Mouse (Mus musculus) liver, adult 2 months (tissue): ENCODE data around the gene Cyp4x1. TPM values are rescaled to one million over a fixed set of nuclear protein-coding genes. Genes with fewer than 3 reads are reported as not detected.
"Not testable (repeated sequence)": the region's sequence is repeated elsewhere in the genome, so short reads cannot be mapped to it uniquely, and the experiment has no call there.

Source experiments
- DNase-seq: peaks from one replicate; pipeline ENCODE4 v3.0.0-alpha.2; 2011; ENCODE audit warnings: low read depth, low spot score; ENCODE audit errors: extremely low read depth
- H3K27ac ChIP-seq: fragments of 200-500 bp; replicated peaks from 2 replicates; pipeline ENCODE4 v1.5.1; 2012; ENCODE audit warnings: low read depth, mild to moderate bottlenecking, control low read depth, inconsistent platforms, low read length; ENCODE audit not compliant: insufficient read depth
- H3K27me3 ChIP-seq: fragments of 200-500 bp; 2 replicates; pipeline ENCODE4 v1.6.1; 2012; ENCODE audit warnings: mild to moderate bottlenecking, moderate library complexity, low read length, inconsistent platforms; ENCODE audit not compliant: control insufficient read depth, insufficient read depth
- H3K36me3 ChIP-seq: fragments of 200-500 bp; 2 replicates; pipeline ENCODE4 v1.6.1; 2012; ENCODE audit warnings: low read length, inconsistent platforms; ENCODE audit not compliant: control insufficient read depth, insufficient read depth
- H3K4me1 ChIP-seq: fragments of 200-500 bp; 2 replicates; pipeline ENCODE4 v1.6.1; 2011; ENCODE audit warnings: low read length; ENCODE audit not compliant: control insufficient read depth, insufficient read depth
- H3K4me3 ChIP-seq: fragments of 200-500 bp; 2 replicates; pipeline ENCODE4 v1.5.1; 2011; ENCODE audit warnings: low read depth, mild to moderate bottlenecking, control low read depth, low read length, moderate library complexity; ENCODE audit not compliant: insufficient read depth
- H3K79me2 ChIP-seq: fragments of 200-500 bp; 2 replicates; pipeline ENCODE4 v1.6.1; 2012; ENCODE audit warnings: inconsistent platforms, mild to moderate bottlenecking, low read length, moderate library complexity; ENCODE audit not compliant: control insufficient read depth, insufficient read depth
- H3K9ac ChIP-seq: fragments of 200-500 bp; 2 replicates; pipeline ENCODE4 v1.6.1; 2012; ENCODE audit warnings: low read depth, mild to moderate bottlenecking, control low read depth, inconsistent platforms, low read length
- CTCF ChIP-seq: fragments of 200-500 bp; IDR thresholded peaks from 2 replicates; pipeline ENCODE4 v1.5.1; 2011; ENCODE audit warnings: low read depth, low read length, control low read depth
- POLR2A ChIP-seq: fragments of 200-500 bp; IDR thresholded peaks from 2 replicates; pipeline ENCODE4 v1.6.1; 2011; ENCODE audit warnings: low read length, control low read depth; ENCODE audit not compliant: insufficient read depth; ENCODE audit errors: extremely low read depth
- WGBS: fragments of 180-500 bp; shearing (Covaris S2); methylation state at CpG from one replicate; pipeline ENCODE4 v1.1.7; 2018; 5-methylcytosine and 5-hydroxymethylcytosine counted together
- polyA plus RNA-seq: library from polyadenylated mRNA; depleted of rRNA; stranded (reverse); fragments of >200 nt; gene quantifications from 2 replicates; pipeline ENCODE4 v1.2.3, GENCODE M21; 2012; rRNA removed
- total RNA-seq: library from RNA; depleted of rRNA; stranded (reverse); fragments of >200 nt; gene quantifications from 2 replicates; pipeline ENCODE4 v1.2.3, GENCODE M21; 2014; rRNA removed

The Cyp4x1 gene
- total RNA-seq (0.09 TPM in 1 of 2 replicates, not detected in the other), polyA plus RNA-seq (not detected in 2 replicates)

- Histone ChIP-seq H3K79me2 (no peaks in the 10 kb centered on the region), H3K4me1 (no peaks in the 10 kb centered on the region), H3K27me3 (no peaks in the 10 kb centered on the region), H3K4me3 (no peak within 1 kb of the TSS), H3K27ac (no peak within 1 kb of the TSS), H3K36me3 (no peaks in the 10 kb centered on the region), H3K9ac (no peak within 1 kb of the TSS)
- 6% methylated on average over 29 of the region's 29 CpGs for WGBS
- TF ChIP-seq CTCF (no peak), POLR2A (no peak)
- DNase-seq = no peak
Observed at GRCm38 (mm10) chr4:115133621-115134295, at the start of gene Cyp4x1. Gene Cyp4x1, minus strand, starts transcription at chr4:115134281.

- H3K9ac ChIP-seq, H3K27ac ChIP-seq, H3K4me3 ChIP-seq, H3K4me1 ChIP-seq, H3K27me3 ChIP-seq, DNase-seq, H3K79me2 ChIP-seq, H3K36me3 ChIP-seq: not testable (repeated sequence)
Observed at GRCm38 (mm10) chr4:115176201-115176600, 42.1 kb upstream of the Cyp4x1 start.

GRCm38 (mm10) chr4:115174694-115175353, 40.7 kb upstream of the Cyp4x1 start:
- no peaks in the 10 kb centered on the region for H3K4me1 ChIP-seq
- WGBS = 45% methylated on average over 1 of the region's 1 CpGs
- no peak overlapping the region for H3K27ac ChIP-seq
- no peaks in the 10 kb centered on the region for H3K36me3 ChIP-seq
- DNase-seq = no peak
- H3K79me2 ChIP-seq = no peaks in the 10 kb centered on the region
- no peak overlapping the region for H3K4me3 ChIP-seq
- TF ChIP-seq POLR2A (no peak), CTCF (no peak)
- no peaks in the 10 kb centered on the region for H3K27me3 ChIP-seq
- H3K9ac ChIP-seq = no peak overlapping the region

GRCm38 (mm10) chr4:115158963-115159362, 24.9 kb upstream of the Cyp4x1 start:
- not testable (repeated sequence) for H3K27me3 ChIP-seq, H3K36me3 ChIP-seq, H3K79me2 ChIP-seq, H3K9ac ChIP-seq, H3K4me3 ChIP-seq, H3K4me1 ChIP-seq, H3K27ac ChIP-seq
- DNase-seq = peak; percentile 61
- WGBS = 43% methylated on average over 3 of the region's 3 CpGs

GRCm38 (mm10) chr4:115154723-115155122, 20.6 kb upstream of the Cyp4x1 start:
- DNase-seq = peak; percentile 5
- H3K36me3 ChIP-seq = no peaks in the 10 kb centered on the region
- WGBS = 89% methylated on average over 2 of the region's 2 CpGs
- H3K27me3 ChIP-seq = no peaks in the 10 kb centered on the region
- no peaks in the 10 kb centered on the region for H3K79me2 ChIP-seq
- H3K9ac ChIP-seq = no peak overlapping the region
- no peak for TF ChIP-seq POLR2A
- TF ChIP-seq CTCF = peak; percentile 13
- H3K4me1 ChIP-seq = no peaks in the 10 kb centered on the region
- H3K4me3 ChIP-seq = no peak overlapping the region
- H3K27ac ChIP-seq = no peak overlapping the region

GRCm38 (mm10) chr4:115134296-115134630, 182 bp upstream of the Cyp4x1 start:
- H3K4me3 ChIP-seq = no peak overlapping the region
- no peaks in the 10 kb centered on the region for H3K79me2 ChIP-seq
- H3K27me3 ChIP-seq = no peaks in the 10 kb centered on the region
- no peak overlapping the region for H3K9ac ChIP-seq
- no peak for TF ChIP-seq POLR2A
- TF ChIP-seq CTCF = no peak
- H3K4me1 ChIP-seq = no peaks in the 10 kb centered on the region
- DNase-seq = no peak
- H3K27ac ChIP-seq = no peak overlapping the region
- 36% methylated on average over 7 of the region's 7 CpGs for WGBS
- no peaks in the 10 kb centered on the region for H3K36me3 ChIP-seq
